Mouse (Mus musculus): ENCODE measurements around the gene Tubg1. TPM values are rescaled to one million over a fixed set of nuclear protein-coding genes. Genes with fewer than 3 reads are reported as not detected.
A peak's percentile ranks its signal among the peaks of the same experiment; 100 is the strongest.

The Tubg1 gene
- polyA plus RNA-seq, 1 experiment from 2014 or later, result 83.5 TPM

DNA sequence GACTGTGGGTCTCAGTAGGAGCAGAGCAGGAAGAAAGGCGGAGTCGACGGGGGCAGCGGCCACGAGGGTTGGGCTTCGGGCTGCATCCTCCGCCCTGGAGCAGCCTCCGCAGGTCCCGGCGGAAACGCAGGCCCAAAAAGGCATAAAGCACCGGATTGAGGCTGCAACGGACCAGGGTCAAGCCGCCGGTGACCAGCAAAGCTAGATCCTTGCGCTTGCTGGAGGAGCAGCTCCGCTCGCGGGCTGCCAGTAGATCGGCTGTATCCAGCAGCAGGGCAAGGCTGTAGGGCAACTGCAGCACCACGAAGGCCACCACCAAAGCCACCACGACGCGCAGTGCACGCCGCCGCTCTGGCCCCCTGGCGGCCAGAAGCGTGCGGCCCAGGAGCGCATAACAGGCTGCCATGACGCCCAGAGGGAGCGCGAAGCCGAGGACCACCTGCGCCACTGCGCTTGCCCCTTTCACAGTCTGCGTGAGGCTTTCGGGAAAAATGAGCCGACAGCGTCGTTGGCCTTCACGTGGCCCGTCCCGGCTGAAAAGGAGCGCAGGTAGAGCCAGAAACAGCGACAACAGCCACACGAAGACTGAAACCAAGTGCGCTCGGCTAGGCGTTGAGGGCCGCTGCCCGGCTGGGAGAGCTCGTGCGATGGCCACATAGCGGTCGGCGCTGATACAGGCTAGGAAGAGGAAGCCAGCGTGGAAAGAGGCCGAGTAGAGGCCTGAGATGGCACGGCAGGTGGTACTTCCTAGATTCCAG is 54.1 kb downstream of the Tubg1 start:
- peak overlapping the region; percentile 65 for H3K9ac ChIP-seq (ENCODE audit: low read depth, low read length)
- peak overlapping the region; percentile 34 for H3K4me3 ChIP-seq (ENCODE audit: low read depth, low read length)
- H3K27ac ChIP-seq (ENCODE audit: low read depth, low read length), result peak overlapping the region; percentile 25
- H3K4me2 ChIP-seq, result peak overlapping the region; percentile 71
- peak; percentile 62; the same call in 1 of the 2 replicates for ATAC-seq (replicated peaks; ENCODE audit: insufficient number of reproducible peaks, low FRiP score, low TSS enrichment)
- WGBS (ENCODE audit: insufficient replicate concordance), result 3% methylated on average over 61 of the region's 61 CpGs
- no peaks in the 10 kb centered on the region for H3K36me3 ChIP-seq (ENCODE audit: control insufficient read depth, insufficient read depth, low read length)
- H3K9me3 ChIP-seq (replicated peaks; ENCODE audit: control insufficient read depth, low read length), result no peaks in the 10 kb centered on the region
- H3K4me1 ChIP-seq (ENCODE audit: control insufficient read depth, insufficient read depth, low read length), result peaks cover 50% of the 10 kb centered on the region
- H3K27me3 ChIP-seq (ENCODE audit: control insufficient read depth, insufficient read depth, low read length), result peaks cover 52% of the 10 kb centered on the region

DNA sequence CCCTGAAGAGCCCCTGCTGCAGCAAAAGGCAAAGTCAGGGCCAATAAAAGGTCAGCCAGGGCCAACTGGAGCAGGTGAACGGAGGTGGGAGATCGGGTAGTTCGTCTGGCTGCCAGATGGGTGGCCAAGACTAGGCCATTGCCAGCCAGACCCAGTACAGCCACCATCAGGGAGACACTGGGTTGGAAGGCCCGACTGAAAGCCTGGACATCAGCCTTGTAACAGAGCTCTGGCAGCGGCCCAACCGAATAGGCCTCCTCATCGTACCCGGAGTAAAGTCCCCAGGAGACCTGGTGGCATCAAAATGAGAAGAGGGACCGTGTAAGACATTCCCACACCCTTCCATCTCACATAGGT is 54.6 kb downstream of the Tubg1 start:
- peak overlapping the region; percentile 34 for H3K4me3 ChIP-seq (ENCODE audit: low read depth, low read length)
- peaks cover 47% of the 10 kb centered on the region for H3K27me3 ChIP-seq (ENCODE audit: control insufficient read depth, insufficient read depth, low read length)
- peaks cover 45% of the 10 kb centered on the region for H3K4me1 ChIP-seq (ENCODE audit: control insufficient read depth, insufficient read depth, low read length)
- peak overlapping the region; percentile 71 for H3K4me2 ChIP-seq
- H3K9me3 ChIP-seq (replicated peaks; ENCODE audit: control insufficient read depth, low read length), result no peaks in the 10 kb centered on the region
- no peaks in the 10 kb centered on the region for H3K36me3 ChIP-seq (ENCODE audit: control insufficient read depth, insufficient read depth, low read length)
- no peak for ATAC-seq (replicated peaks; ENCODE audit: insufficient number of reproducible peaks, low FRiP score, low TSS enrichment)
- peak overlapping the region; percentile 18; the same call in 1 of the 2 replicates for H3K9ac ChIP-seq (ENCODE audit: low read depth, low read length)
- WGBS (ENCODE audit: insufficient replicate concordance), result 38% methylated on average over 9 of the region's 9 CpGs
- no peak overlapping the region for H3K27ac ChIP-seq (ENCODE audit: low read depth, low read length)

DNA sequence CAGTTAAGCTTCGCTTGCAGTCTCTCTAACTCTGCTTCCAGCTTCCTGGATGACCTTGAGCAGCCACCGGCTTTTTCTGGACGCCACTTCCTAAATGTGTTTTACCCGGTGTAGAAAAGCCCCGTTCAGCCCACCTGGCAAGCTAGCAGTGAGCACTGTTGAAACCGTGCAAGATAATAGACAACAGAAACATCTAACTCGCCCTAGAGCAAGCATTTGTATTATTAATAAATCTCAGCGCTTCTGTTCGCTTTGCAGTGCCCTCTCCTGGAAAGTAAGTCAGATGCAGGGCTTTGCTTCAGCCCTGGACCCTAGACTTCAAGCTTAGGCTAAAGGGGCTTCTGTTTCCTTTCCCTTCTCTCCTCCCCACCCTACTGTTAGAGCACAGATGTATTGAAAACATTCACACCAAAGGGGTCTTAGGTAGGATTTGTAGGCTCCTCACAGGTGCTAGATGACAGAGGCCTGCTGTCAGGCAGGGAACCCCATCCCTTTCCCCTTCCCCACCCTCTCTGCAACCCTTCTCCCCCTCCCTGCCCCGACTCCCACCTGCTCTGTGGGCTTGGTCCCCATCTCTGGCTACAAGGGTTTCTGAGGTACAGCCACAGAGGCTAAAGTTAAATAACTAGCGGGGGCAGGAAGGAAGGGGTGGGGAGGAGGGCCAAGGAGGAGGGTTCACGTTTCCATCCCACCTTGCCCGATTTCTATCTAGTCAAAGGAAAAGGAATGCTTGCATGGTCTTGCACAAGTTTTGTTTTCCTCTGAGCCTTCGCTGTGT is 55.3 kb downstream of the Tubg1 start, which contains the start of gene Ccr10:
Ccr10 (minus strand) TSS at position 593 of the 778 bp plus-strand sequence.
- H3K36me3 ChIP-seq (ENCODE audit: control insufficient read depth, insufficient read depth, low read length), result no peaks in the 10 kb centered on the region
- peaks cover 43% of the 10 kb centered on the region for H3K27me3 ChIP-seq (ENCODE audit: control insufficient read depth, insufficient read depth, low read length)
- peak within 1 kb of the TSS; percentile 71 for H3K4me2 ChIP-seq
- H3K9ac ChIP-seq (ENCODE audit: low read depth, low read length), result peak within 1 kb of the TSS; percentile 18; the same call in 1 of the 2 replicates
- WGBS (ENCODE audit: insufficient replicate concordance), result 33% methylated on average over 14 of the region's 14 CpGs
- no peaks in the 10 kb centered on the region for H3K9me3 ChIP-seq (replicated peaks; ENCODE audit: control insufficient read depth, low read length)
- peaks cover 40% of the 10 kb centered on the region for H3K4me1 ChIP-seq (ENCODE audit: control insufficient read depth, insufficient read depth, low read length)
- no peak within 1 kb of the TSS for H3K27ac ChIP-seq (ENCODE audit: low read depth, low read length)
- H3K4me3 ChIP-seq (ENCODE audit: low read depth, low read length), result peak within 1 kb of the TSS; percentile 38
- ATAC-seq (replicated peaks; ENCODE audit: insufficient number of reproducible peaks, low FRiP score, low TSS enrichment), result no peak

DNA sequence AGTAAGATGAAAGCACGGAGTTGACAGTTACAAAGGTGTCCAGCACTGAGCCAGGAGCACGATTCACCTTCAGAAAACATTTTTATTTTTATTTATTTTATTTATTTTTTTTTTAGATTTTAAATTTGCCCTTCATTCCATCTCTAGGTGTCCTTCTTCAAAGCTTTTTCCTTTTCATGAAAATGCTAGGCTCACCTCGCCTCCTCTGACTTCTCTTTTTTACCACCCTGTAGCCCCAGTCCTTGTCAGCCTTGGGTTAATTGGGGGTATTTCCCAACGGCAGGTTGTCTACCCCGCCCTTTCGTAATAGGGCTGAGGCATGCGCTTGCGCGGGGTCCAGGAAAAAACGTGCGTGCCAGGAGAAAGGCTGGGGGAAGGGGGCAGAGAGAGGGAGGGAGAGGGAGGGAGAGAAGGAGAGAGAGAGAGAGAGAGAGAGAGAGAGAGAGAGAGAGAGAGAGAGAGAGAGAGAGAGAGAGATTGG is 55.9 kb downstream of the Tubg1 start:
- WGBS (ENCODE audit: insufficient replicate concordance), result 13% methylated on average over 11 of the region's 11 CpGs
- H3K9me3 ChIP-seq (replicated peaks; ENCODE audit: control insufficient read depth, low read length), result no peaks in the 10 kb centered on the region
- peak overlapping the region; percentile 38 for H3K4me3 ChIP-seq (ENCODE audit: low read depth, low read length)
- ATAC-seq (replicated peaks; ENCODE audit: insufficient number of reproducible peaks, low FRiP score, low TSS enrichment), result no peak
- H3K27me3 ChIP-seq (ENCODE audit: control insufficient read depth, insufficient read depth, low read length), result peaks cover 40% of the 10 kb centered on the region
- H3K4me1 ChIP-seq (ENCODE audit: control insufficient read depth, insufficient read depth, low read length), result peaks cover 34% of the 10 kb centered on the region
- H3K4me2 ChIP-seq, result peak overlapping the region; percentile 64
- no peak overlapping the region for H3K9ac ChIP-seq (ENCODE audit: low read depth, low read length)
- H3K36me3 ChIP-seq (ENCODE audit: control insufficient read depth, insufficient read depth, low read length), result no peaks in the 10 kb centered on the region
- H3K27ac ChIP-seq (ENCODE audit: low read depth, low read length), result no peak overlapping the region

Small RNA genes within 50 kb of the gene (microRNA-seq; reads per million reads assigned to microRNA genes)
- not detected for gene Gm27626 (ENCODE audit: borderline number of aligned reads)

Other genes with a start within 250 kb of the Tubg1 start
- gene Stat3, start 180.4 kb upstream of the Tubg1 start, polyA plus RNA-seq (2014; fragmentation: Nextera tagmentation; extraction: Ambion mirVana), result 45.0 and 49.0 TPM in 2 replicates
- gene Cavin1, start 149.1 kb upstream of the Tubg1 start, polyA plus RNA-seq (2014; fragmentation: Nextera tagmentation; extraction: Ambion mirVana), result 113 and 175 TPM in 2 replicates
- gene Atp6v0a1, start 110.5 kb upstream of the Tubg1 start, polyA plus RNA-seq (2014; fragmentation: Nextera tagmentation; extraction: Ambion mirVana), result 57.1 and 62.2 TPM in 2 replicates
- 9.6 and 13.1 TPM in 2 replicates for gene Naglu, start 49.9 kb upstream of the Tubg1 start, polyA plus RNA-seq (2014; fragmentation: Nextera tagmentation; extraction: Ambion mirVana)
- gene Hsd17b1, start 41.5 kb upstream of the Tubg1 start, polyA plus RNA-seq (2014; fragmentation: Nextera tagmentation; extraction: Ambion mirVana), result 0.11 TPM in 1 of 2 replicates, not detected in the other
- 29.6 and 34.3 TPM in 2 replicates for gene Coasy, start 37.4 kb upstream of the Tubg1 start, polyA plus RNA-seq (2014; fragmentation: Nextera tagmentation; extraction: Ambion mirVana)
- gene Mlx, start 32.7 kb upstream of the Tubg1 start, polyA plus RNA-seq (2014; fragmentation: Nextera tagmentation; extraction: Ambion mirVana), result 34.5 and 36.0 TPM in 2 replicates
- gene Psmc3ip, start 24.5 kb upstream of the Tubg1 start, polyA plus RNA-seq (2014; fragmentation: Nextera tagmentation; extraction: Ambion mirVana), result 23.1 and 27.5 TPM in 2 replicates
- gene Retreg3, start within 50 bp of the Tubg1 start, polyA plus RNA-seq (2014; fragmentation: Nextera tagmentation; extraction: Ambion mirVana), result 5.5 and 9.2 TPM in 2 replicates
- gene Tubg2, start 36.0 kb downstream of the Tubg1 start, polyA plus RNA-seq (2014; fragmentation: Nextera tagmentation; extraction: Ambion mirVana), result 4.3 TPM in 2 replicates
- gene Cntnap1, start 50.6 kb downstream of the Tubg1 start, polyA plus RNA-seq (2014; fragmentation: Nextera tagmentation; extraction: Ambion mirVana), result 0.46 and 0.70 TPM in 2 replicates
- gene Plekhh3, start 51.4 kb downstream of the Tubg1 start, polyA plus RNA-seq (2014; fragmentation: Nextera tagmentation; extraction: Ambion mirVana), result 6.2 TPM in 2 replicates
- 0.13 and 0.39 TPM in 2 replicates for gene Ccr10, start 55.5 kb downstream of the Tubg1 start, polyA plus RNA-seq (2014; fragmentation: Nextera tagmentation; extraction: Ambion mirVana)
- gene Ezh1, start 106.5 kb downstream of the Tubg1 start, polyA plus RNA-seq (2014; fragmentation: Nextera tagmentation; extraction: Ambion mirVana), result 10.2 and 12.7 TPM in 2 replicates
- gene Ramp2, start 126.1 kb downstream of the Tubg1 start, polyA plus RNA-seq (2014; fragmentation: Nextera tagmentation; extraction: Ambion mirVana), result 230 and 232 TPM in 2 replicates
- 126 and 128 TPM in 2 replicates for gene Vps25, start 133.8 kb downstream of the Tubg1 start, polyA plus RNA-seq (2014; fragmentation: Nextera tagmentation; extraction: Ambion mirVana)
- 11.1 and 13.7 TPM in 2 replicates for gene Wnk4, start 140.6 kb downstream of the Tubg1 start, polyA plus RNA-seq (2014; fragmentation: Nextera tagmentation; extraction: Ambion mirVana)
- gene Cntd1, start 159.1 kb downstream of the Tubg1 start, polyA plus RNA-seq (2014; fragmentation: Nextera tagmentation; extraction: Ambion mirVana), result 1.1 TPM in 2 replicates
- gene Coa3, start 159.2 kb downstream of the Tubg1 start, polyA plus RNA-seq (2014; fragmentation: Nextera tagmentation; extraction: Ambion mirVana), result 183 and 189 TPM in 2 replicates
- gene Becn1, start 182.3 kb downstream of the Tubg1 start, polyA plus RNA-seq (2014; fragmentation: Nextera tagmentation; extraction: Ambion mirVana), result 138 and 154 TPM in 2 replicates
- 104 and 105 TPM in 2 replicates for gene Psme3, start 196.3 kb downstream of the Tubg1 start, polyA plus RNA-seq (2014; fragmentation: Nextera tagmentation; extraction: Ambion mirVana)
- gene Aoc2, start 205.1 kb downstream of the Tubg1 start, polyA plus RNA-seq (2014; fragmentation: Nextera tagmentation; extraction: Ambion mirVana), result 0.90 and 1.4 TPM in 2 replicates
- gene Aoc3, start 210.7 kb downstream of the Tubg1 start, polyA plus RNA-seq (2014; fragmentation: Nextera tagmentation; extraction: Ambion mirVana), result 0.20 and 0.24 TPM in 2 replicates
- not detected in 2 replicates for gene G6pc, start 247.6 kb downstream of the Tubg1 start, polyA plus RNA-seq (2014; fragmentation: Nextera tagmentation; extraction: Ambion mirVana)

All from heart, embryonic 11.5 days (tissue).